Mouse (Mus musculus) CH12.LX (cell line): ENCODE data around the gene Commd1. TPM values are rescaled to one million over a fixed set of nuclear protein-coding genes. Genes with fewer than 3 reads are reported as not detected.

Source experiments
- polyA plus RNA-seq: library from polyadenylated mRNA; unstranded; fragments of >175 nt; gene quantifications from 2 replicates; pipeline ENCODE4 v1.2.1, GENCODE M21; 2012; ENCODE audit warnings: low read depth; ENCODE audit not compliant: insufficient read length
- total RNA-seq, 2 experiments: library from RNA; depleted of rRNA; stranded (reverse); fragments of 300-350 nt in 1 of 2; fragments of >200 nt in 1 of 2; gene quantifications; 2 replicates each; pipeline ENCODE4 v1.2.3; 2012 to 2014

Commd1 gene
- total and polyA plus RNA-seq, 3 experiments = 109 to 163 (median 113) TPM

Other genes starting within 250 kb of the Commd1 start
- 74.6 and 77.4 TPM in 2 replicates for gene B3gnt2, start 121.4 kb downstream of the Commd1 start, total RNA-seq (2012; rRNA removed)
- 62.2 and 75.2 TPM in 2 replicates for gene B3gnt2, start 121.4 kb downstream of the Commd1 start, total RNA-seq (2014; rRNA removed)
- gene B3gnt2, start 121.4 kb downstream of the Commd1 start, polyA plus RNA-seq = 96.0 and 111 TPM in 2 replicates
- 4.0 and 4.4 TPM in 2 replicates for gene Zrsr1, start 10.4 kb downstream of the Commd1 start, total RNA-seq (2012; rRNA removed)
- 4.7 and 4.8 TPM in 2 replicates for gene Zrsr1, start 10.4 kb downstream of the Commd1 start, total RNA-seq (2014; rRNA removed)
- 9.3 and 12.9 TPM in 2 replicates for gene Zrsr1, start 10.4 kb downstream of the Commd1 start, polyA plus RNA-seq
- gene Gm28048, start 292 bp downstream of the Commd1 start, total RNA-seq (2012; rRNA removed) = 30.8 and 32.6 TPM in 2 replicates
- gene Gm28048, start 292 bp downstream of the Commd1 start, total RNA-seq (2014; rRNA removed) = 93.3 and 101 TPM in 2 replicates
- gene Gm28048, start 292 bp downstream of the Commd1 start, polyA plus RNA-seq = 47.3 and 59.5 TPM in 2 replicates
- 475 and 482 TPM in 2 replicates for gene Cct4, start 8.1 kb upstream of the Commd1 start, total RNA-seq (2012; rRNA removed)
- gene Cct4, start 8.1 kb upstream of the Commd1 start, total RNA-seq (2014; rRNA removed) = 874 and 992 TPM in 2 replicates
- 512 and 569 TPM in 2 replicates for gene Cct4, start 8.1 kb upstream of the Commd1 start, polyA plus RNA-seq
- 1.5 and 2.0 TPM in 2 replicates for gene Fam161a, start 25.1 kb upstream of the Commd1 start, total RNA-seq (2012; rRNA removed)
- 0.69 and 1.4 TPM in 2 replicates for gene Fam161a, start 25.1 kb upstream of the Commd1 start, total RNA-seq (2014; rRNA removed)
- 1.3 and 2.0 TPM in 2 replicates for gene Fam161a, start 25.1 kb upstream of the Commd1 start, polyA plus RNA-seq